Mouse (Mus musculus) heart, postnatal 0 days (tissue): ENCODE measurements at regions not wholly inside any gene's neighbourhood (a gene's known extent, or its start where the extent isn't known, plus 50 kb on each side); places are given as distances from the start of the nearest gene placed in this dataset.

Experiments
- CTCF ChIP-seq: IDR thresholded peaks from 2 replicates; pipeline ENCODE4 v1.5.1; 2016; ENCODE audit warnings: antibody characterized with exemption, control low read depth, low read depth
- EP300 ChIP-seq: IDR thresholded peaks from 2 replicates; pipeline ENCODE4 v1.6.1; 2016; ENCODE audit warnings: antibody characterized with exemption, low read depth

- no peak for TF ChIP-seq CTCF
- no peak for TF ChIP-seq EP300
Measured at GRCm38 (mm10) chr17:3927106-3927505, 231.0 kb upstream of the Nox3 start.
